Mouse (Mus musculus) liver, adult 2 months (tissue): ENCODE data around the gene Ifit3b.

Source experiments
- CTCF ChIP-seq: fragments of 200-500 bp; IDR thresholded peaks from 2 replicates; pipeline ENCODE4 v1.5.1; 2011; ENCODE audit warnings: low read depth, low read length, control low read depth
- POLR2A ChIP-seq: fragments of 200-500 bp; IDR thresholded peaks from 2 replicates; pipeline ENCODE4 v1.6.1; 2011; ENCODE audit warnings: low read length, control low read depth; ENCODE audit not compliant: insufficient read depth; ENCODE audit errors: extremely low read depth

GRCm38 (mm10) chr19:34662067-34662507 lies 54.3 kb downstream of the Ifit3b start:
- TF ChIP-seq POLR2A = no peak
- TF ChIP-seq CTCF = peak; percentile 41
